Mouse (Mus musculus): Measurements from ENCODE around the gene Gnaq.

Gnaq gene

DNA sequence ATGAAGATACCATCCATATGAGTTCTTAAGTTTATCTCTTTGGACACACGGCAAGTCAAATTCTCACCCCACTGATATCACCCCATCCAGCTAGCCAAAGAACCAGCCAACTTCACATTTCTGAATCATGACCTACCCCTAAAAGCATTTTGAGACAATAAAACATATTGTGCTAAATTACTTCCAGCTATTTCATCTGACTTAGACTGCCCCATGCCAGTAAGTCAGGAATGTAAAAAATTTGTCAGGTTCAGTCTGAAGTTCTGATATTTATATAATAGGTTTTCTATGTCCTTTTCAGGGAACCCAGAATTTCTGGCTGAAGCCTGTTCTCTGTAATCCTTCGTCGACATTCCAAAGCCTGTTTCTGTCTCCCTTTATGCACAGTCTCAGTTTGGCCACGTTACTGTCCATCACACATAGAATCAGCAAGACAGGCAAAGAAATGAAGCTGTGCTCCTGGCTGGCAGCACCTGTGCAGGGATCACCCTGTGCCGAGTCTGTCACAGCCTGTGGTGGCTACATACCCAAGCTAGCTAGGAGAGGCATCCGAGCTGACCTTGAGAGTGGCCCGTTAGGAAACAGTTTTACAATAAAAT lies 233.9 kb downstream of the Gnaq start:
- DNase-seq (ENCODE audit: extremely low read depth, low read depth), result no peak

DNA sequence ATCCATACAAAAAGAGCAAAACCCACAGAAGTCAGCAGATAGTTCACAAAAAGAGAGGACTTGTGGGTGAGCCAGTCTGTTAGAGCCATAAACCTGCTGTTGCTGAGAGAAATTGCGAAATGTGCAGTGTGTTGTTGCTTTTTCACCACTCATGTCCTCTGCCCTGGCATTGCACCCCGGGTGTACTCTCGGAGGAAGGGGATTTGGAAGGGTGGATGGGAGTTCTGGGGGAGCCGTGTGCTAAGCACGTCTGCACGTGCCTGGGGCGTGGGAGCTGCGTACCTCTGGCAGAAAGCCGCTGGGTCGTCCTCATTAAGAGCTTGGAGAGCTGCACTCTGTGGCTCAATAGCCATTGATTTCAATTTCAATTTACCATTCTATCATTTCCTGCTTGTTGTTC lies 234.6 kb downstream of the Gnaq start:
- no peak for DNase-seq (ENCODE audit: extremely low read depth, low read depth)

DNA sequence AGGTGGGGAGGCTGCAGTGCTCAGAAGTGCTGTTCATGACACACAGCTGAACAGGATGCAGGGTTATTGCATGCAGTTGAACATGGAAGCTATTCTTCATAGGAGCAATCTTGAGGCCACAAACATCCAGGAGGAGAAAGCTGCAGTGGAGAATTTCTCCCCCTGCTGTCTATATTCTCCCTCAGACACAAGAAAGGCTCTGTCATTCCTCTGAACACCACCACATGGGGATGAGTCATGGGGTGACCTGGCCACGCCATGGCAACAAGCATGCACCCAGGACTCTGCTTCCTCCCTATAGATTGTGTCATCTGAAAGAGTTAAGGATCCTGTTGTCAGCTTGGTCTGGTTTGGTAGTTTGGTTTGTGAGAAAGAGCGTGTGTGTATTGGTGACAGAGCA lies 239.0 kb downstream of the Gnaq start:
- DNase-seq (ENCODE audit: extremely low read depth, low read depth), result no peak

DNA sequence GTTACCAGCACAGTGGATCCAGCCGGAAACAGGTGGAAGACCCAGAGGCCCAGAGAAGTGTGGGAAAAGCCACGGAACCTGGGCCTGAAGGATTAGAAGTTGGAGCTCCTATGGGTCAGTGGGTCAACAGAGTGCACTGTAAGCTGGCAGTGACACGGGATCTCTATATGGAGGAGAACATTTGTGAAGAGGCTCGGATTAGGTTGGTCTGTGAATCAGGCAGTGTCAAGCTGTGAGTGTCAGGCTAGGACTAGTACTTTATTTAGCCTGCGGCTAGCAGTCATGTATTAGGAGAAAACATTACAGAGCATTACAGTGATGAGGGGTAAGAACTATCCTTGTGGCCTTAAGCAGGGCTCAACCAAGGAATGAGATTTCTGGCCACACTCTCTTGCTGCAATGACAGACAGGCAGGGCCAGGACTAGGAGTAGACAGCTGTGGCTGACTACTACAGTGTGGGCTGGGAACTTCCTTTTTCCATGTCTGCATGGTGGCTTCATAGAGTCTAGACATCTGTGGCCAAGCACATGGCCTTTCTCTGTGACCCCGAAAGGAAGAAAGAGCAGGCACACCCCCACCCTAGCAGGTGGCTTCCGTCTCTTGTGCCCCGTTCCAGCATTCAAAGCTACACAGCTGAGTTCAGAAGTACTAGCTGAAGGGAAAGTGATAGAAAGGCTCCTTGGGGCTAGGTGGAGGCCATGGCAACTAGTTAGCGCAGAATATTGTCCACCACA lies 240.3 kb downstream of the Gnaq start:
- no peak for DNase-seq (ENCODE audit: extremely low read depth, low read depth)

DNA sequence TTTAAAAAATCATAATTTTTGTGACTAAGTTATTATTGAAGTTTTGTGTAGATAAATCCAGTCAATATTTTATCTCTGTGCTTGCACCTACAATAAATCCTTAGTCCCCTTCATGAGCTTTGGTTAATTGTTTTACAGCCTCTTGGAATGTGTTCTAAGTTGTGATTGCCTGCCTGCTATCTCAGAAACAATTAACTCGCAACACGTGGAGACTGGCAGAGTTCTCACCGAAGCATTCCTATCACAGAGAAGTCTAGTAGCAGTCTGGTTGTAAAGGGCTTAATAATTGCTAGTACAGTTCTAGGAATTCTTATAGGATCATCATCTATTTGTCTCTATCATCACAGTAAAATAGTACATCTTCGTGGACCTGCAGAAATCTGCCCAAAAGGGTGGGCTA lies 243.2 kb downstream of the Gnaq start:
- no peak for DNase-seq (ENCODE audit: extremely low read depth, low read depth)

DNA sequence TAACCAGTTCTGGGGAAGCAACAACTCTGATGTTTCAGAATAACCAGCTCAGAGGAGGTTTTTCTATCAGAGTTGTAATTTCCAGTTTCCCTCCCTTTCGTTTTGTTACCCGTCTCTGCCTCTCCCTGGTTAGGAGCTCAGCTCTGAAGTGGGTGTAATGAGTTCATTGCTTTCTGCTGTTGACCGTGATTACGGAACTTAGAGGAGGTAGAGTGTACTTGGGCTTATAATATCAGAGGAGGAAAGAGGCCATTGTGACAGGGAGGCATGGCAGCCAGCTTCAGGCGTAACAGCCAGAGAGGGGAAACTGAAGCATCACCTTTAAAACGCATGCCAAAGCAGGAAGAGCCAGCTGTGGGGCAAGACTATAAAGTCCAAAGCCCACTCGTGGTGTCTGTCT lies 245.9 kb downstream of the Gnaq start:
- no peak for DNase-seq (ENCODE audit: extremely low read depth, low read depth)

DNA sequence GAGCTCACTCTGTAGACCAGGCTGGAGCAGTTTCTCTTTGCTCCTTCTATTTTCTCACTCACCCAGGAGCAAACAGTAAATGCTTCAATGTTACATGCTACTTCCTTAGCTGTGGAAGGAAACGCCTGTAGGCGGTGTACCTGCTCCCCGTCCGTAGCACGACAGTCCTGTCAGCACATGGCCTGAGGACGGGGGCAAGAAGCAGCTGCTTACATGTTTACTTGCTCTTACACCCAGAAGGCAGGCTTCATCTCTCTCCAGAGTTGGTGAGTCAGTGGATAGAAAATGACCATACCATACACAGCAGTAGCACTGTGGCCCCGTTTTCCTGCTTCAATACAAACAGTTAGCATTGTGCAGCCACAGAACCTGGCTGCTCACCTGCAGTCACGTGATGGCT lies 247.1 kb downstream of the Gnaq start:
- no peak for DNase-seq (ENCODE audit: extremely low read depth, low read depth)

DNA sequence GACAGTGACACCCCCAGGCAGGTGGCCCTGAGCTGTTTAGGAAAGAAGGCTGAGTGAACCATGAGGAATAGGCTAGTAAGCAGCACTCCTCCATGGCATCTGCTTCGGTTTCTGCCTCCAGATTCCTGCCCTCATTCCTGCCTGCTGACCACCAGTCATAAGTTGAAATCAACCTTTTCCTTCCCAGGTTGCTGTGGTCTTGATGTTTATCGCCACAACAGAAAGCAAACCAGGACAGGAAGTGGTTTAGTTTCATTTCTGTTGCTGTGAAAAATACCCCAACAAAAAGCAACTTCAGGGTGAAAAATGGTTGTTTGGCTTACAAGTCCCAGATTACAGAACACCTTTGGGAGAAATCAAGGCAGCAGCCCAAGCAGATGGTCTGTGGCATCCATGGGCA lies 249.8 kb downstream of the Gnaq start:
- no peak for DNase-seq (ENCODE audit: extremely low read depth, low read depth)

DNA sequence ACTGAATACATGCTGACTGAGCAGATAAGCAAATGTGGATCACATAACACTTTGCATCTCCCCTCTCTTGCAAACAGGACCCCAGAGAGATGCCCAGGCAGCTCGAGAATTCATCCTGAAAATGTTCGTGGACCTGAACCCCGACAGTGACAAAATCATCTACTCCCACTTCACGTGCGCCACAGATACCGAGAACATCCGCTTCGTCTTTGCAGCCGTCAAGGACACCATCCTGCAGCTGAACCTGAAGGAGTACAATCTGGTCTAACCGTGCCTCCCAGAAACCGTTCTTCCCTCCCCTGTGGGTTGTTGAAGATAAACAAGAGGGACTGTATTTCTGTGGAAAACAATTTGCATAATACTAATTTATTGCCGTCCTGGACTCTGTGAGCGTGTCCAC lies 250.5 kb downstream of the Gnaq start:
- no peak for DNase-seq (ENCODE audit: extremely low read depth, low read depth)

DNA sequence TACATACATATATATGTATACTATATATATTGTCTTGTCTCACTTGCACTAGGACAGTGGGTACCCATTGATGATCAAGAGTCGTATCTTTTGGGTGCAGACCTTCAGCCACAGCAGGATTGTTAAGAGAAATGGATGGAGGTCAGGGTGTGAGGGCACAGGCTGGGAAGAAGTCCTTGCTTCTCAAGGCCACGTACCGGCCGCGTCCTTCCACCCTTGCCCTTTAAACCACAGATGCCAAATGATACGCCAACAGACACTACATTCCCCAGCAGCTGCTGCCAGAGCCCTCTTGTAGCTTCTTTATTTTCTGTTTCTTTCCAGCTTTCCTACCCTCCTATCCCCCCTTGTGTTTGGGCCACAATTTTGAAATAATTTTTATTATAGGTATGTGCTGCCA lies 251.5 kb downstream of the Gnaq start:
- no peak for DNase-seq (ENCODE audit: extremely low read depth, low read depth)

DNA sequence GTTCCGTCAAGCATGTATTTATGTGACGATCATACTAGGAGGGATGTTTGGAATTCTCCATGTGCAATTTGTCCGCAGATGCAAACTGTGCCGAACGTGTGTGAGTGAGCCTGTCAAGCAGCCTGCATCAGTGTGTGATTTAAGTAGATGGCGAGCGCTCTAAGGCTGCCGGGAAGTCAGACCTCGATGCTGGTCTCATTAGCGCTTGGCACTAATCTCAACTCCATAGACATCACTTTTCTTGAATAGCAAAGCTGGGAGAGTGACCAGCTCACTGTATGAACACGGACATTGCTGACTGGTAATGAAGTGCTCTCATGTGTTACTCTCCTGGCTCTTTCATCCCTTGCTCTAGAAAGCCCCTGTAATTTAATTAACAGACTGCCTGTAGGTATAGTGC lies 252.3 kb downstream of the Gnaq start:
- no peak for DNase-seq (ENCODE audit: extremely low read depth, low read depth)

DNA sequence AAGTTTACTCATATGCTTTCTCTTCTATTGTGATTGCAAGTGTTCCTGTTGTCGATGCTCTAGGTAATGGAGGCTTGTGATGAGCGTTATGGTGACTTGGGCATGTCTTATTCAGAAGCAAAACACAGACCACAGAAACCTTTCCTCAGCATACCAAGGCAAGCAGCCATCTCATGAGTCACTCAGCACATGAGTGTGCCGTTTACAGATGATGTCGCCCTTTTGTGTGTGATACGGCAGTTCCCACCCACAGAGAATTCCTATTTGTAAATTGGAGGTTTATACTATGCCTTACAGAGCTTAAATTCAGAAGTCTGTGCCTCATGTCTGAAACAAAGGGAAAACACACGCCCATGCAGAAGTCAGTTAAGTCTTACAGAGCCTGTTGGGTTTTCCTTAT lies 253.9 kb downstream of the Gnaq start:
- DNase-seq (ENCODE audit: extremely low read depth, low read depth), result no peak

DNA sequence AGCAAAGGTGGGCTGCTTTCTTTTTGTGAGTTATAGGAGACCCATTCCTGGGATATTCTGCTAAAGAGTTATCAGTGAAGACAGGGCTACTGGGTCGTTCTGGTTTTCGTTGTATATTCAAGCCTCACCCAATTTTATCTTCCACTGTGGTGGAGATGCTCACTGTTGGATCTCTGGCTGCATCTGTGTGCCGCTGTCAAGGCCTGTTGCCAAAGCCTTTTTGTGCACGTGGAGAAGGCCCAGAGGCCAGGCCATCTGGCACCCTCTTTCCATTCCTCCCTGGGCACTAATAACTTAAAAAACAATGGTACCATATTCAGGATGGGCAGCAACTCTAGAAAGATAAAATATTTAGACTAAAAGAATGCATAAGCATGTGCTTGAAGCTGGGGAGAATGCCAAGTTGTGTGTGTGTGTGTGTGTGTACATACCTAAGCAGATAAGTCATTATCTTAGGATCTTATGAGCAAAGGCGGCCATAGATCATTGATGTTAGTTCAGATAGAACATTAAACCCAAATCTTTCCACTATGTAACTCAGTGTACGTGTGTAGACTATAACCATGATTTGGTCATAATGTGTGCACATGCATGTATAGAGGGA lies 257.7 kb downstream of the Gnaq start:
- no peak for DNase-seq (ENCODE audit: extremely low read depth, low read depth)

DNA sequence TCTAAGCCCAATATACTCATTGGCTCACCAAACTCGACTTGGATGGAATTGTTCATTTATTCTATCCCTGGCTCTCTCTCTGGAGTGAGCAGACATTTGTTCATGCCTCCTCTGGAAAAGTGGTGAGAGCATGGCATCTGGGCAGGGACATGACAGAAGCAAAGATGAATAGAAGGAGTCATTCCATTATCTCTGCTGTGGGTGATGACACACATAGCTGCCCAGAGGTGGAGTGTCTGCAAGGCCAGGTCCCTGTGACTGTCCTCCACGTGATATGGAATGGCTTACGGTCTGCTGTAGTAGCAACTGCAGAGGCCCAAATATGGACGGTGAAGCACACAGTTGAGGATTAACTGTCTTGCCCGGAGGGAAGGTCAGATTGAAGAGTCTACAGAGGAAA lies 261.8 kb downstream of the Gnaq start:
- DNase-seq (ENCODE audit: extremely low read depth, low read depth), result no peak

DNA sequence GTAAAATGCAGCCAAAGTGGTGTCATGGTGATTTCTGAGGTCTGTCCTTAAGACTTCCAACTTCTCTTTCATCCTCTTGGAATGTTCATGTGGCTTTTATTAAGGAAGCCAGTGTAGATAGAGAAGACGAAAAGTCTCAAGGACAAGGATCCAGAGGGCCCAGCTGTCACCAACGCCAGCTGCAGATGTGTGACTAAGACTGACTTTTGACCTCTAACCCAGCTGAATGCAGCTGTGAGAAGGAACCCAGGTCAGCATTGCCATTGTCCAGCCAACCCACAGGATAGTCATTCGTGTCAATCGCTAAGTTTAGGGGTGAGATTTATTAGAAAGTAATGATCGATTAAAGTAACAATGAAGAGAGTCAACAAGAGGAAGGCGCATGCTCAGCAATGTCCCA lies 270.5 kb downstream of the Gnaq start:
- no peak for DNase-seq (ENCODE audit: extremely low read depth, low read depth)

DNA sequence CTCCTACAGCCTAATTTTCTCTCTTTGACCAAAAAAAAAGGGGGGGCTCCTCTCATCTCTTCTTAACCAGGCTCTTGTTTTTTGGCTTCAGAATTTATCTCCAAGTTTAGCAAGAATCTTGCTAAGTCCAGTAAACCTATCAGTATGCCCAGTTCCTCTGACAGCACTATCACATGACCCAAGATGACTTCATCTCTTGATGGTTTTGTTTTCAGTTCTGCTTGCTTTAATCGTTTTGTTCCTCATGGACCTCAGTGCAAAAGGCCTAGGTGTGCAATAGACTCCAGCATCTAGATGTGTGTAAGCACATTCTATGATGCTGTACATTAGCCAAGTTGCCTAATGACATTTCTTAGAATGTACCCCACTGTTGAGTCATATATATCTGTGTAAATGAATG lies 275.1 kb downstream of the Gnaq start:
- DNase-seq (ENCODE audit: extremely low read depth, low read depth), result no peak

DNA sequence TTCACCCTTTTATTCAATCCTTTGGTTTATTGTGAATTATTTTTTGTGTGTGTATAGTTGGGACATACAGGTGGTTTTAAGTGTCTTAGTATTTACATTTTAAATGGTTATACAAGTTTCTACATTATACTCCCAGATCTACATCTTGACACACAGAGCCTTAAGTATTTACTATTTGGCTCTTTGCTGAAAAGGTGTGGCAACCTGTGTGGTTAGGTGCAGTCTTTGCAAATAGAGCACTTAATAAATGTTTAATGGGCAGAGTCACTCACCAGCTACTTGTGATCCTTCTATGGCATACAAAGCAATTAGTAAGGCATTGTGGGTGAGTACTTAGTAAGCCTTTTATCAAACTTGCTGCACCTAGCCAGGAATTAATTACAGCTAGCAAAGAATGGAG lies 278.7 kb downstream of the Gnaq start:
- DNase-seq (ENCODE audit: extremely low read depth, low read depth), result no peak

DNA sequence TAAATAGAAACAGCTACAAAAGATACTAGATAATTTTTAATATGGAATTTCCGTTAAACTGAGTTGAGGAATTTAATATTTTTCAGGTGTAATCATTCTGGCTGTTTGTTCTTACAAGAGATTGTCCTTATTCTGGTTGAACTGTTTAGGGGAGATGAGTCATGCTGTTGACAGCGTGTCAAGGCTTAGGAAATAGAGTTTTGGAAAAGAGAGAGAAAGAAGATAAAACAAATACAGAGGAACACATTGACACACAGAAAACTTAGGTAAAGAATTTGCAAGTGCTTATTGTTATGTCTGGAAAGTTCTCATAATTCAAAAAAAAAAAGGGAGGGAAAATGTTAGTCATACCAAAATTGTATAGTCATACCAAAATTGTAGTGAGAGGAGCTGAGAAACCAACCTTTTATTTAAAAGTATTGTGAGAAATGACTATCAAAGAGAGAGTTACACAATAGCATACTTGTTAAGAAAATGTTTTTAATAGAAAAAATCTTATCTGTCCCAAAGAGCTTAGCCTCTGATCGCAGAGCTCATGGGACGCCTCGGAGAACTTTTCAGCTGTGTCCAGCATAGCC lies 285.5 kb downstream of the Gnaq start:
- DNase-seq (ENCODE audit: extremely low read depth, low read depth), result no peak

DNA sequence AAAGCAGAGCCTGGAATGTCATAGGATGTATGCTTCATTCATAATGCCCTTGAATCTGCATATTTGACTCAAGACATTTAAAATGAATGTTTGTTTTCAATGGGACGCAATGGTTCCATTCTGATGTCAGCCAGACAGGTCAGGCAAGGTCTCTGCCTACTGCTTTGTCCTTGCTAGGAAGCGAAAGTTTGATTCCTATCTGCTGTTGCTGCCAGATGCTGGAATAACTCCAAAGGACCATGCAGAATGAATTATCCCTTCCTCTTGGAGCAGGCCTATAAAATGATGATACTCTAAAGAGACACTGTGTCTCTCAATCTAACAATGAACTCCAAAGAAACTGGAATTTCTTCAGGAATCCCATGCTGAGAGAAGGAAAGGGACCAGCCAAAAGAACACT lies 293.0 kb downstream of the Gnaq start:
- no peak for DNase-seq (ENCODE audit: extremely low read depth, low read depth)

DNA sequence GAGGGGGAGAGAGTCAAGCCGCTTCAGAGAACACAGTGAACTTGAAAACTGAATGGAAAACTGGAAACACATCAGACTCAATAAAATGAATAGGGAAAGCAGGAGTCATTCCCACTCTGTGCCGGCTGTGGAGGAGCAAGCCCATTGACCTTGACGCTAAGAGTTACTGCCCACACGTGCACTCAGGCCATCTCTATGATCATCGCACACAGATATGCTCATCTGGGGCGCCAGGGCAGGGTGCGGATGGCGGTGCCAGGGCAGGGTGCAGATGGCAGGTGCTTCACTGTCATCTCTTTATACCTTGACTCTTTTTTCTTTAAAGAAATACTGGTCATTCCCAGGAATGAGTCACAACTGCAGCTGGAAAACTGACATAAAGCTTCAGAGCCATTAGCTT lies 298.7 kb downstream of the Gnaq start:
- DNase-seq (ENCODE audit: extremely low read depth, low read depth), result no peak

DNA sequence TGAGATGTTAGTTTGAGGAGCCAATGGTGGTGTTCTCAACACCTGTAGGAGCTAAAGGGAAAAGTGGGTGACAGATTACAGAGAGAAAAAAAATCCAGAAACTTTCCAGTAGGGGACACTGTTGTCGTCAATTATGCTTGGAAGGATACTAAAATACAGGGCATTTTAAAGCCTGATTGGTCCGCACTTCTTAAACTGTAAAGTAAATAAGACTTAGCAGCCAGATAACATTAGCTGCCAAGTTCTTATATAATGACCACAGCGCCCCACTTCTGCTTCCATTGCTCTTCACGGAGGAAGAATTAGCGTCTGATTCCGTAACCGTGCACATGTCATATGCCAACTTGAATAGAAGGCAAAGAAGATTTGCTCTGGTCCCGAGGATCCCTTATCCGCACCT lies 302.2 kb downstream of the Gnaq start:
- DNase-seq (ENCODE audit: extremely low read depth, low read depth), result no peak

DNA sequence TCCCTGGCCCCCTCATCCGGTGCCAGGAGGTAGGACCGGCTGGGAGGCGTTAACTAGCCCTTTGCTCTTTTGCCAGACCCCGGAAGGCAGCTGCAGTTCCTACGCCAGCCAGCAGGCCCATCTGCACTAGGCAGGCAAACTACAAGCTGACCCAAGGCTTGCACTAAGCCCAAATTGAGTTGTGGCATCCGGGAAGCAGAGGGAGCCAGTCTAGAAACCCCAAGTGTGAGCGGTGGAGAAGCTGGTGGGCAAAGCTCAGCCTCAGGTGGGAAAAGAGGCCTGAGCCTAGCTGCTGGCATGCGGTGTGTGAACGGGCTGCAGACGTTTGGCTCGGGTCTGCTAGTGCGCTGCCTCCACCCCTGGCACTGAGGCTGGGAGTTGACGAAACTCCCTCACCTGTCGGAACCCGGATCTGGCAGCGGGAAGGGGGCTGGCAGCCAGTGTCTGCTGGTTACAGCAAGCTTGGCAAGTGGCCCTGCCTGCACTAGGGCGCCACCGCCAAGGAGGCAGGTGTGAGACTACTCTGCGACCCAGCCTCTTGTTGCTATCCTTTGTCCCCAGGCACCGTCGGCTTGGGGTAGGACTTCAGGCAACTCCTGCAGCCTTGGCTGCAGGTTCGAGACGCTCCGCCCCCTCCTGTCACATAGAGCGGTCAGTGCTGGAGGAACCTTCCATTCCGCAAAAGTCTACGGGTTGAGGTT lies 303.1 kb downstream of the Gnaq start, which contains the start of gene Gna14:
Gna14 (plus strand) TSS at position 232 of the 701 bp plus-strand sequence.
- no peak for DNase-seq (ENCODE audit: extremely low read depth, low read depth)
